Mouse (Mus musculus): ENCODE measurements around the gene Mdga1. TPM values are rescaled to one million over a fixed set of nuclear protein-coding genes. Genes with fewer than 3 reads are reported as not detected.

Mdga1 gene
- polyA plus RNA-seq, 1 experiment from 2014 or later, result 8.8 TPM

GRCm38 (mm10) chr17:29888981-29889980 lies 80.6 kb downstream of the Mdga1 start:
- Histone ChIP-seq H3K9ac (peak overlapping the region; percentile 81), H3K4me3 (replicated peaks) (peak overlapping the region; percentile 73), H3K4me2 (peak overlapping the region; percentile 97), H3K27me3 (peaks cover 53% of the 10 kb centered on the region), H3K27ac (peak overlapping the region; percentile 91), H3K36me3 (replicated peaks) (no peaks in the 10 kb centered on the region), H3K4me1 (peaks cover 44% of the 10 kb centered on the region), H3K9me3 (no peaks in the 10 kb centered on the region)
- under 1% methylated on average over 67 of the region's 67 CpGs for WGBS
- peak; percentile 57 for ATAC-seq (ENCODE audit: low FRiP score)

GRCm38 (mm10) chr17:29887881-29888826 lies 81.7 kb downstream of the Mdga1 start:
- under 1% methylated on average over 66 of the region's 93 CpGs for WGBS
- no peaks in the 10 kb centered on the region for H3K9me3 ChIP-seq
- peaks cover 56% of the 10 kb centered on the region for H3K4me1 ChIP-seq
- peak overlapping the region; percentile 81 for H3K9ac ChIP-seq
- peak overlapping the region; percentile 73 for H3K4me3 ChIP-seq (replicated peaks)
- peak; percentile 57 for ATAC-seq (ENCODE audit: low FRiP score)
- peak overlapping the region; percentile 97 for H3K4me2 ChIP-seq
- H3K27me3 ChIP-seq, result peaks cover 59% of the 10 kb centered on the region
- H3K27ac ChIP-seq, result peak overlapping the region; percentile 91
- no peaks in the 10 kb centered on the region for H3K36me3 ChIP-seq (replicated peaks)

- WGBS, result under 1% methylated on average over 56 of the region's 57 CpGs
- peaks cover 61% of the 10 kb centered on the region for H3K4me1 ChIP-seq
- peak overlapping the region; percentile 97 for H3K4me2 ChIP-seq
- peak; percentile 27; the same call in 1 of the 2 replicates for ATAC-seq (ENCODE audit: low FRiP score)
- H3K9me3 ChIP-seq, result no peaks in the 10 kb centered on the region
- peak overlapping the region; percentile 81 for H3K9ac ChIP-seq
- peak overlapping the region; percentile 73 for H3K4me3 ChIP-seq (replicated peaks)
- no peaks in the 10 kb centered on the region for H3K36me3 ChIP-seq (replicated peaks)
- H3K27me3 ChIP-seq, result peaks cover 55% of the 10 kb centered on the region
- H3K27ac ChIP-seq, result peak overlapping the region; percentile 91
Measured at GRCm38 (mm10) chr17:29887271-29887880, 82.5 kb downstream of the Mdga1 start.

- peaks cover 54% of the 10 kb centered on the region for H3K27me3 ChIP-seq
- under 1% methylated on average over 39 of the region's 39 CpGs for WGBS
- H3K9me3 ChIP-seq, result no peaks in the 10 kb centered on the region
- H3K4me1 ChIP-seq, result peaks cover 61% of the 10 kb centered on the region
- H3K4me2 ChIP-seq, result peak overlapping the region; percentile 97
- peak overlapping the region; percentile 91 for H3K27ac ChIP-seq
- no peaks in the 10 kb centered on the region for H3K36me3 ChIP-seq (replicated peaks)
- no peak for ATAC-seq (ENCODE audit: low FRiP score)
- H3K4me3 ChIP-seq (replicated peaks), result peak overlapping the region; percentile 73
- H3K9ac ChIP-seq, result peak overlapping the region; percentile 81
Measured at GRCm38 (mm10) chr17:29886655-29887251, 83.1 kb downstream of the Mdga1 start.

GRCm38 (mm10) chr17:29886061-29886460 lies 83.8 kb downstream of the Mdga1 start:
- Histone ChIP-seq H3K36me3 (replicated peaks) (no peaks in the 10 kb centered on the region), H3K9me3 (no peaks in the 10 kb centered on the region), H3K27me3 (peaks cover 48% of the 10 kb centered on the region), H3K4me3 (replicated peaks) (peak overlapping the region; percentile 73), H3K4me2 (peak overlapping the region; percentile 97), H3K4me1 (peaks cover 61% of the 10 kb centered on the region), H3K9ac (peak overlapping the region; percentile 81), H3K27ac (peak overlapping the region; percentile 91; the same call in 1 of the 2 replicates)
- no peak for ATAC-seq (ENCODE audit: low FRiP score)
- WGBS, result 3% methylated on average over 4 of the region's 4 CpGs

GRCm38 (mm10) chr17:29884596-29884995 lies 85.3 kb downstream of the Mdga1 start:
- peak overlapping the region; percentile 97 for H3K4me2 ChIP-seq
- peak overlapping the region; percentile 73 for H3K27ac ChIP-seq
- ATAC-seq (ENCODE audit: low FRiP score), result no peak
- H3K4me1 ChIP-seq, result peaks cover 69% of the 10 kb centered on the region
- peak overlapping the region; percentile 81 for H3K9ac ChIP-seq
- peak overlapping the region; percentile 73 for H3K4me3 ChIP-seq (replicated peaks)
- H3K27me3 ChIP-seq, result peaks cover 33% of the 10 kb centered on the region
- 33% methylated on average over 6 of the region's 6 CpGs for WGBS
- no peaks in the 10 kb centered on the region for H3K9me3 ChIP-seq
- H3K36me3 ChIP-seq (replicated peaks), result no peaks in the 10 kb centered on the region

GRCm38 (mm10) chr17:29883351-29883750 lies 86.5 kb downstream of the Mdga1 start:
- Histone ChIP-seq H3K27ac (peak overlapping the region; percentile 51; the same call in 1 of the 2 replicates), H3K27me3 (peaks cover 26% of the 10 kb centered on the region), H3K36me3 (replicated peaks) (no peaks in the 10 kb centered on the region; the same call in 1 of the 2 replicates), H3K4me3 (replicated peaks) (0 out of 2 replicates have a peak overlapping the region, but pooled peaks have one; percentile 7), H3K9me3 (no peaks in the 10 kb centered on the region), H3K9ac (0 out of 2 replicates have a peak overlapping the region, but pooled peaks have one; percentile 30), H3K4me2 (peak overlapping the region; percentile 97), H3K4me1 (peaks cover 62% of the 10 kb centered on the region)
- no peak for ATAC-seq (ENCODE audit: low FRiP score)
- WGBS, result 48% methylated on average over 9 of the region's 9 CpGs

- Histone ChIP-seq H3K9ac (no peak overlapping the region), H3K4me3 (replicated peaks) (no peak overlapping the region), H3K27me3 (peaks cover 26% of the 10 kb centered on the region), H3K36me3 (replicated peaks) (no peaks in the 10 kb centered on the region; the same call in 1 of the 2 replicates), H3K4me1 (peaks cover 62% of the 10 kb centered on the region), H3K27ac (no peak overlapping the region; the same call in 1 of the 2 replicates), H3K4me2 (peak overlapping the region; percentile 97; the same call in 1 of the 2 replicates), H3K9me3 (no peaks in the 10 kb centered on the region)
- no peak for ATAC-seq (ENCODE audit: low FRiP score)
- 3% methylated on average over 5 of the region's 5 CpGs for WGBS
Measured at GRCm38 (mm10) chr17:29882885-29883284, 87.0 kb downstream of the Mdga1 start.

GRCm38 (mm10) chr17:29880251-29880650 lies 89.6 kb downstream of the Mdga1 start:
- WGBS, result 26% methylated on average over 10 of the region's 10 CpGs
- Histone ChIP-seq H3K27me3 (peaks cover 16% of the 10 kb centered on the region), H3K4me3 (replicated peaks) (no peak overlapping the region), H3K36me3 (replicated peaks) (no peaks in the 10 kb centered on the region; the same call in 1 of the 2 replicates), H3K9me3 (no peaks in the 10 kb centered on the region), H3K27ac (peak overlapping the region; percentile 25), H3K4me1 (peaks cover 41% of the 10 kb centered on the region), H3K4me2 (no peak overlapping the region), H3K9ac (peak overlapping the region; percentile 21; the same call in 1 of the 2 replicates)
- no peak for ATAC-seq (ENCODE audit: low FRiP score)

- Histone ChIP-seq H3K27me3 (peaks cover 5% of the 10 kb centered on the region; the same call in 1 of the 2 replicates), H3K9me3 (no peaks in the 10 kb centered on the region), H3K4me2 (no peak overlapping the region), H3K9ac (no peak overlapping the region), H3K36me3 (replicated peaks) (no peaks in the 10 kb centered on the region; the same call in 1 of the 2 replicates), H3K4me1 (peaks cover 41% of the 10 kb centered on the region), H3K4me3 (replicated peaks) (no peak overlapping the region), H3K27ac (no peak overlapping the region)
- no peak for ATAC-seq (ENCODE audit: low FRiP score)
- WGBS, result 94% methylated on average over 10 of the region's 10 CpGs
Measured at GRCm38 (mm10) chr17:29878990-29879389, 90.9 kb downstream of the Mdga1 start.

Measured in forebrain, embryonic 12.5 days (tissue).